Mouse (Mus musculus): Measurements from ENCODE around the gene Tlr9. TPM values are rescaled to one million over a fixed set of nuclear protein-coding genes. Genes with fewer than 3 reads are reported as not detected.

Tlr9 gene
- polyA plus RNA-seq, 2 experiments from 2014 or later = not detected

- no peak for ATAC-seq
Observed at GRCm38 (mm10) chr9:106203990-106204851, 18.2 kb upstream of the Tlr9 start.

GRCm38 (mm10) chr9:106205713-106206290, 16.6 kb upstream of the Tlr9 start:
- no peak for ATAC-seq

GRCm38 (mm10) chr9:106206515-106206914, 15.9 kb upstream of the Tlr9 start:
- no peak for ATAC-seq

GRCm38 (mm10) chr9:106208181-106208580, 14.2 kb upstream of the Tlr9 start:
- ATAC-seq = no peak

- no peak for ATAC-seq
Observed at GRCm38 (mm10) chr9:106209954-106210353, 12.4 kb upstream of the Tlr9 start.

- ATAC-seq = peak; percentile 64
Observed at GRCm38 (mm10) chr9:106210853-106211609, 11.4 kb upstream of the Tlr9 start.

GRCm38 (mm10) chr9:106211680-106212593, 10.5 kb upstream of the Tlr9 start:
- ATAC-seq = peak; percentile 81

- ATAC-seq = no peak
Observed at GRCm38 (mm10) chr9:106212594-106212981, 9.8 kb upstream of the Tlr9 start.

GRCm38 (mm10) chr9:106215341-106216125, 6.9 kb upstream of the Tlr9 start:
- peak; percentile 11 for ATAC-seq

- no peak for ATAC-seq
Observed at GRCm38 (mm10) chr9:106216971-106217370, 5.4 kb upstream of the Tlr9 start.

- ATAC-seq = no peak
Observed at GRCm38 (mm10) chr9:106220894-106221523, 1.4 kb upstream of the Tlr9 start.

- no peak for ATAC-seq
Observed at GRCm38 (mm10) chr9:106222994-106223393, 596 bp downstream of the Tlr9 start.

GRCm38 (mm10) chr9:106225469-106226150, 3.2 kb downstream of the Tlr9 start:
- ATAC-seq = no peak

GRCm38 (mm10) chr9:106226151-106226682, 3.8 kb downstream of the Tlr9 start:
- peak; percentile 29 for ATAC-seq

- ATAC-seq = no peak
Observed at GRCm38 (mm10) chr9:106227790-106228429, 5.5 kb downstream of the Tlr9 start.

- no peak for ATAC-seq
Observed at GRCm38 (mm10) chr9:106230051-106230733, 7.8 kb downstream of the Tlr9 start.

GRCm38 (mm10) chr9:106230734-106231106, 8.3 kb downstream of the Tlr9 start:
- ATAC-seq = no peak

GRCm38 (mm10) chr9:106231220-106231619, 8.8 kb downstream of the Tlr9 start:
- ATAC-seq = no peak

- no peak for ATAC-seq
Observed at GRCm38 (mm10) chr9:106231816-106232215, 9.4 kb downstream of the Tlr9 start.
